Mouse (Mus musculus) testis, adult 2 months (tissue): ENCODE results near the gene Dcaf15.

Experiments
- CTCF ChIP-seq: fragments of 200-500 bp; IDR thresholded peaks from 2 replicates; pipeline ENCODE4 v1.5.1; 2012; ENCODE audit warnings: low read depth, mild to moderate bottlenecking, inconsistent platforms, low read length, moderate library complexity; ENCODE audit not compliant: control insufficient read depth, insufficient read depth, insufficient replicate concordance
- POLR2A ChIP-seq: fragments of 200-500 bp; IDR thresholded peaks from 2 replicates; pipeline ENCODE4 v1.6.1; 2012; ENCODE audit warnings: low read depth, mild to moderate bottlenecking, inconsistent platforms, low read length, moderate library complexity; ENCODE audit not compliant: control insufficient read depth

DNA sequence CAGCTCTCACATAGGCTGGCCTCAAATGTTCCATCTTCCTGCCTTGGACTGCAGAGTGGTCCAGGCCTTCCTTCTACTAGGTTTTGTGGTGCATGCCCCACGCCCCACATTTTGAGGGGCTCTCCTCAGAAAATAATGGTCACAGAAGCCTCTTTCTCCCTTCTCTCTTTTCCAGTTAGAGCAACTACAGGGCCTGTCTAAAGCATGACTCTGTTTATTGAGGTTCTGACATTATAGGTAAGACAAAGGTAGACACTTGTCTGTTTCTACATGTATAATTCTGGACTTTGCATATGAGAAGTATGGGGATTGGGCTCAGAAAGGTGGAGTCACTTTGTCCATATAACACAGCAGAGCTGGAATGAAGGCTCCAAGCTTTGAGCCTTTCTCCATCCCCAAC lies 39.5 kb downstream of the Dcaf15 start, which contains the start of gene Gm10643:
- TF ChIP-seq CTCF, result no peak
- no peak for TF ChIP-seq POLR2A
